Mouse (Mus musculus) lung, postnatal 10 days (tissue): ENCODE measurements around the gene Gzmk.
A peak's percentile ranks its signal among the peaks of the same experiment; 100 is the strongest.

Experiments
- DNase-seq: peaks from one replicate; pipeline ENCODE4 v3.0.0; 2021

The Gzmk gene

GRCm38 (mm10) chr13:113202184-113202583 lies 23.5 kb downstream of the Gzmk start:
- DNase-seq, result no peak

- DNase-seq, result no peak
These were observed 24.1 kb downstream of the Gzmk start for GRCm38 (mm10) chr13:113201631-113202030.

- no peak for DNase-seq
These were observed 25.0 kb downstream of the Gzmk start for GRCm38 (mm10) chr13:113200726-113201125.

GRCm38 (mm10) chr13:113199331-113199730 lies 26.4 kb downstream of the Gzmk start:
- no peak for DNase-seq

- DNase-seq, result no peak
These were observed 27.7 kb downstream of the Gzmk start for GRCm38 (mm10) chr13:113197872-113198502.

GRCm38 (mm10) chr13:113196808-113197674 lies 28.7 kb downstream of the Gzmk start:
- no peak for DNase-seq

GRCm38 (mm10) chr13:113183720-113184119 lies 42.0 kb downstream of the Gzmk start:
- DNase-seq, result no peak

- no peak for DNase-seq
These were observed 42.4 kb downstream of the Gzmk start for GRCm38 (mm10) chr13:113183310-113183709.

- DNase-seq, result no peak
These were observed 51.5 kb downstream of the Gzmk start for GRCm38 (mm10) chr13:113174162-113174561.

GRCm38 (mm10) chr13:113170256-113170655 lies 55.5 kb downstream of the Gzmk start:
- DNase-seq, result no peak

GRCm38 (mm10) chr13:113168018-113168534 lies 57.6 kb downstream of the Gzmk start:
- peak; percentile 23 for DNase-seq

- DNase-seq, result no peak
These were observed 61.3 kb downstream of the Gzmk start for GRCm38 (mm10) chr13:113164252-113165005.

- no peak for DNase-seq
These were observed 74.2 kb downstream of the Gzmk start for GRCm38 (mm10) chr13:113151556-113151955.

GRCm38 (mm10) chr13:113139597-113139996 lies 86.1 kb downstream of the Gzmk start:
- no peak for DNase-seq

GRCm38 (mm10) chr13:113129974-113130373 lies 95.7 kb downstream of the Gzmk start:
- no peak for DNase-seq
